Mouse (Mus musculus): ENCODE measurements around the gene Ccdc57.

DNA sequence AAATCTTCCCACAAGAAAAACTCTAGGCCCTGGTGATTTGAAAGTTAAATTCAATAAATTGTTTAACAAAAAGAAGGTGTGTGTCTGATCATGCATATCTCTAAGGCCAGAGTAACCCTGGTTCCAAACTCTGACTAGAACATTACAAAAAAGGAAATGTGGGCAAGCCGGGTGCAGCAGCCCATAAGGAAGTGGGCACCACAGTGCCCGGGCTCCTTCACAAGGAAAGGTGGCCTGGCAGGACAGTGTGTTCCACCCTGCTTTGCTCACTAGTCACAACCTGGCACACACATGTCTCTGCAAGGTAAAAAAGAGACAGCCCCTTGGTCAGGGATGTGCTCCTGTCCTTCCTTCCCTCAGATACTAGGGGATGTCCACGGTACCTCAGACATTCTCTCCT, 49.1 kb downstream of the Ccdc57 start:
- TF ChIP-seq CTCF (IDR thresholded peaks at IDR 0.05; ENCODE audit: low read depth, low read length) (no peak), GATA1 (IDR thresholded peaks at IDR 0.05; ENCODE audit: borderline replicate concordance, low read length) (no peak), POLR2AphosphoS5 (IDR thresholded peaks at IDR 0.05; ENCODE audit: insufficient replicate concordance, low read depth, low read length) (no peak), TAL1 (conservative IDR thresholded peaks at IDR 0.05; ENCODE audit: low read depth, low read length) (no peak), GATA2 (IDR thresholded peaks at IDR 0.05; ENCODE audit: borderline replicate concordance, low read depth, low read length) (no peak)
